Mouse (Mus musculus): ENCODE results near the gene Gaa. TPM values are rescaled to one million over a fixed set of nuclear protein-coding genes. Genes with fewer than 3 reads are reported as not detected.
"Not testable (repeated sequence)": the region's sequence is repeated elsewhere in the genome, so short reads cannot be mapped to it uniquely, and the experiment has no call there.

Gaa gene
- total RNA-seq, 2 experiments from 2014 or later: 323 to 324 TPM

DNA sequence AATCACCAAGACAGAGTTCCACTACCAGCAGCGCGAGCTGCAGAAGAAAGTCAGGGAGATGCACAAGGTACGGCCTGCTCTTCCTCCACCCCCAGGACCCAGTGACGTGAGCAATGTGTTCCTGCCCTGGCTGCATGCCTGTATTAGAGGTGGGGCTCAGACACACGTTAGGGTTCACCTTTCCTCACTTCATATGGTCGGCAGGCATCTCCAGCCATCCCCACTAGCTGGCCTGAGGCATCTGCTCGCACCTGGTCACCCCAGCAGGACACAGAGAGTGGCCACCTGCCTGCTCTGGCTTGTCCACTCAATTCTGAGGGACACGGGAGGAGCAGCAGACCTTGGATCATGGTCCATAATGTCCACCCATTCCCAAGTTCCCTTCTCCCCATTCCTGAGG, 7.7 kb upstream of the Gaa start:
- H3K27ac ChIP-seq: no peak overlapping the region
- no peak for DNase-seq (ENCODE audit: low spot score in 2 of 2)
- no peak for TF ChIP-seq CTCF (conservative IDR thresholded peaks at IDR 0.05)
- no peak overlapping the region for H3K4me3 ChIP-seq

DNA sequence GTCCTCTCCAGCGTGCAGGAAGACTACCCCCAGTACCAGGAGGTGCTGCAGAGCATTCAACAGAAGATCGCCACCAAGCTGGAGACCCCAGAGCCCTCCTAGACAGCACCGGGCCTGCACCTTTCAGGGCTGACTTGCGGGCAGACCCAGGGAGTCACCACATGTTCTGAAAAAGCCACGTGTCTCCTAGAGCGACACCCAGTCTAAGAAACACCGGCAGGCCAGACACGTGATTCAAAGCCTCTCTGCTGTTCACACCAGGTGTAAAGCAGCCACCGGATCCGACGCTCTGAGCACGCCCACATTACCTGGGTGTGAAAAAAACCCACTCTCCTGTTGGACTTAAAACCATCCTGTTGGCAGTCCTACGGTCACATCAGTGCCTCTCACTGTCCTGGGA, 3.3 kb upstream of the Gaa start:
- H3K27ac ChIP-seq: no peak overlapping the region
- DNase-seq (ENCODE audit: low spot score in 2 of 2): no peak
- no peak overlapping the region for H3K4me3 ChIP-seq
- no peak for TF ChIP-seq CTCF (conservative IDR thresholded peaks at IDR 0.05)

DNA sequence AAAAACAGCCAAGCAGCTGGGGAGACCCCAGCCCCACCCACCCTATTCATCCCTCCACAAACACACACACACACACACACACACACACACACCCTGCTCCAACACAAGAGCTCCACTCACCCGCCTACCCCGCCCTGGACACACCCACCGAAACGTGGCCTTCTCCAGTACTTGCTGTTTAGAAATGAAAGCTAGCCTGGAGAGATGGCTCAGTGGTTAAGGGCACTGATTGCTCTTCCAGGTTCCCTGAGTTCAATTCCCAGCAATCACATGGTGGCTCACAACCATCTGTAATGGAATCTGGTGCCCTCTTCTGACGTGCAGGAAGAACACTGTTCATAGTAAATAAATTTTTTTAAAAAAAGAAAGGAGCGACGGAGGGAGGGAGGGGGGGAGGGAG, 1.9 kb upstream of the Gaa start:
- TF ChIP-seq CTCF (conservative IDR thresholded peaks at IDR 0.05): no peak
- DNase-seq (ENCODE audit: low spot score in 2 of 2): no peak
- Histone ChIP-seq H3K4me3 (no peak overlapping the region), H3K27ac (no peak overlapping the region)

DNA sequence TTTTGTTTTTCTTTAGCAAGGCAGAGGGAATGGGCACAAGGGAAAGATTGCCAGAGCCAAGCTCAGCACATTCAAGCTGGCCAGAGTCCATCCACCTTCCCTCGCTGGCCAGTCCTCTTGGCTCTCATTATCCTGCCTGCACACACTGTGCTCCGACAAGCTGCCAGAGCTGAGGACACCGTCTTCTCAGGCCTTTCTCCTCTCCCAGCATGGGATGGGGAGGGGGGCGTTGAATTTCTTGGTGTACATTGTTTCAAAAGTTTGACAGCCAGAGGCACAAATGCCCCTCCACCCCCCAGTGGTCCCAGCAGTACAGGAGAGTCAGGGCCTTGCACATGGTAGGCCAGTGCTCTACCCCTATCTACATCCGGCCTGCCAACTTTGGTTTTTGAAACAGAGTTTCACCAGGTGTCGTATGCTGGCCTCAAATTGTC, 429 bp upstream of the Gaa start:
- peak; percentile 36 to 52 for DNase-seq (ENCODE audit: low spot score in 2 of 2)
- no peak overlapping the region; the same call in 1 of the 2 replicates for H3K4me3 ChIP-seq
- H3K27ac ChIP-seq: peak overlapping the region; percentile 90
- no peak for TF ChIP-seq CTCF (conservative IDR thresholded peaks at IDR 0.05)

DNA sequence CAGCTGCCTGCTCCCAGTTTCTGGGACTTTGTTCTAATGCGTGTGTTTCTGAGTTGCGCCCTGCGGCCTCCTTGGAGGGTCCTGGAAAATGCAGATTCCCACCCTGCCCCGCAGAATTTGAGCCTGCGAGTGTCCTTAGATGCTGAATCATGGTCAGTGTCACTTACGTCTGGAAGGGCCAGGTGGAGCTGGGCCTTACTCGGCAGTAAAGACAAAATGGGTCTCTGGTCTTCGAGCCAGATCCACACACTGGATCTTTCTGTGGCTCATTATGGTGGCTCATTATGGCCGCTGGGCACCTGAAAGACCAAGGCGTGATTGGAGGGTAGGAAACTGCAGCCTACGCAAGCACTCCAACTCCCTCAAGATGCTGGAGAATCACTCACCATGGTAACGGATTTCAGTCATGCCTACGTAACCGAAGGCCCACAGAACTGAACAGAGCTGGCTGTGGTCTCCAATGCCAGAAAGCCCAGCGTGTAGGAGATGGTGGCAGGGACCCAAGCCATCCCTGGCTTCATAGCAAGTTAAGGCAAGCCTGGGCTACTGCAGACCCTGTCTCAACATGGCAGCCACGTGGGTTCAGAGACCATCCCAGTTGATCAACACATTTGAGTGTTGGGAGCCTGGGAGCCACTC, 989 bp downstream of the Gaa start:
- no peak for TF ChIP-seq CTCF (conservative IDR thresholded peaks at IDR 0.05)
- Histone ChIP-seq H3K27ac (peak overlapping the region; percentile 90), H3K4me3 (peak overlapping the region; percentile 81)
- DNase-seq (ENCODE audit: low spot score in 2 of 2): peak; percentile 57 to 88

DNA sequence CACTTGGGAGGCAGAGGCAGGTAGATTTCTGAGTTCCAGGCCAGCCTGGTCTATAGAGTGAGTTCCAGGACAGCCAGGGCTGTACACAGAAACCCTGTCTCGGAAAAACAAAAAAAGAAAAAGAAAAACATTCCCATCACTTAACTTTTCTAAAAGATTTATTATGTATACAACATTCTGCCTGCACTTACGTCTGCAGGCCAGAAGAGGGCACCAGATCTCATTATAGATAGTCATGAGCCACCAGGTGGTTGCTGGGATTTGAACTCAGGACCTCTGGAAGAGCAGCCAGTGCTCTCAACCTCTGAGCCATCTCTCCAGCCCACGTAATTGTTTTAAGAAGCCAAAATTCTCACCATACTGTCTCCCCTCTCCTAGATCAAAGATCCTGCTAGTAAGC, 4.8 kb downstream of the Gaa start:
- H3K4me3 ChIP-seq; H3K27ac ChIP-seq; DNase-seq (ENCODE audit: low spot score in 2 of 2): not testable (repeated sequence)
- peak; percentile 78 for TF ChIP-seq CTCF (conservative IDR thresholded peaks at IDR 0.05)

DNA sequence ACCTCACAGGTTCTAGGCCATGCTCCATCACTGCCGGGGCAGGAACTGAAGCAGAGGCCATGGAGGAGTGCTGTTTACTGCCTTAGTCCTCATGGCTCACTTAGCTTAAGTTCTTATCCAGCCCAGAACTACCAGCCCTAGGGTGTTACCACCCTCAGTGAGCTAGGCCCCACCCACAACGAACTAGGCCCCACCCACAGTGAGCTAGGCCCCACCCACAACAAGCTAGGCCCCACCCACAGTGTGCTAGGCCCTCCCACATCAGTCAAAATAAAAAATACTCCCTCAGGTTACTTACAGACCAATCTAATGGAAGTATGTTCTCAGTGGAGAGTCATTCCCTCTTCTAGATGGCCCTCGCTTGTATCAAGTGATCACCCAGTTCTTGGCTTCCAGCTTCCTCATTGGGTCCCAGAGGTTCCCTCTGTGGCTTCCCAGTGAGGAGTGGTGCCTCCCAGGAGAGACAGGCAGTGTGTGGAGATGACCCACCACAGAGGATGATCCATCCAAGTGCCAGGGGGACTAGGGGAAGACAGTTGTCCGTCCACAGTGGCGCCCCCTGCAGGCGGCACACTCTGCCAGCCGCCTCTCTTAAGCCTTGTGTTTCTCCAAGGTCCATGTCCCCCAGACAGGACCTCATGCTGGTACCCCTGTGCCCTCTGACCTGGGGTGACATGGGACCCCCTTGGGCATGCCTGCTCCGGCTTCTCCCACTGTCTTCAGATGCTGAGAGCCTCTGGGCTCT, 5.7 kb downstream of the Gaa start:
- no peak overlapping the region for H3K27ac ChIP-seq
- DNase-seq (ENCODE audit: low spot score in 2 of 2): no peak
- TF ChIP-seq CTCF (conservative IDR thresholded peaks at IDR 0.05): peak; percentile 68
- H3K4me3 ChIP-seq: no peak overlapping the region

DNA sequence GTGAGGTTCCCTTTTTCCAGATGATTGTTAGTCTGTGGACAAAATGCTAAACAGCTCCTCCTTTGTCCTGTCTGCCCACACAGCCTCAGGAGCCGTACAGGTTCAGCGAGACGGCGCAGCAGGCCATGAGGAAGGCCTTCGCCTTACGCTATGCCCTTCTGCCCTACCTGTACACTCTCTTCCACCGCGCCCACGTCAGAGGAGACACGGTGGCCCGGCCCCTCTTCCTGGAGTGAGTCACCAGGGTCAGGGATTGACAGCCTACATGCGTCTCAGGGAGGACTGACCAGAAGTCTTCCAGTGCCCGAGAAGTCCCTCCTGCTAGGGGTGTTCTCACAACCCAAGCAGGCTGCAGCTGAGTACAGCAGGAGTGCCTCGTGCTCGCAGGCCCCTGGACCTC, 13.3 kb downstream of the Gaa start:
- TF ChIP-seq CTCF (conservative IDR thresholded peaks at IDR 0.05): no peak
- no peak overlapping the region for H3K27ac ChIP-seq

DNA sequence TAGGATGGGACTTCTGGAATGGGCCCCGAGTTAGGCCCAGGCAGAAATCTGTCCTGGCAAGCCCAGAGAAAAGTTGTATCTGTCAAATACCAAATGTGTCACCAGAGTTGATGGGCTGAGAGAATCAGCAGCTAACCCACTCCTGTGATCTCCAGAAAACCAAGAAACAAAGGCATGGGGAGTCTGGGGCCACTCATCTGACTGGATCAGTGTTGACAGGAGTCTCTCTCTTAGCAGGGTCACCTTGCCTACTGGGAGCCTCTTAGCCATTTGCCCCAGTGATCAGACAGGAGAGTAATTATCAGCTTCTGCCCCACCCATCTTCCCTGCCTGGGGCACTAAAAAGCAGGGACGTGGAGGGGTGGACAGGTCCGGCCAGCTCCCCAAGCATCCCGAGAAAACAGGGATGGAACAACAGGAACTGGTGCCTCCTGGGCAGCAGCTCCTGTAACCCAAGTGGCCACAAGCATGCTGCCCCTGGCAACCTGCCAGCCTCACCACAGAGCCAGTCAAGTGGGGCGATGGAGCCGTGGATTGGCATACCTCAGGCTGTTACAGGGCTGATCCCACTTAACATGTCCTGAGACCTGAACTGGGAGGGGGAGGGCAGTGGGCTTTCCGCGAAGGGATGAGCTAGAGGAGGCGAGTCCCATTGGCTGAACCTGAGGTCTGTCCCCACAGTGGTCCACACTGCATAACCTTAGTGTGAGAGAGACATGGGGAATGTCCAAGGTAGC, 18.3 kb downstream of the Gaa start:
- Histone ChIP-seq H3K27ac (no peak overlapping the region), H3K4me3 (no peak overlapping the region)
- no peak for DNase-seq (ENCODE audit: low spot score in 2 of 2)
- no peak for TF ChIP-seq CTCF (conservative IDR thresholded peaks at IDR 0.05)

More for the DNA sequence above, 13.3 kb downstream of the Gaa start:
- no peak overlapping the region for H3K4me3 ChIP-seq
- DNase-seq (ENCODE audit: low spot score in 2 of 2): no peak

DNA sequence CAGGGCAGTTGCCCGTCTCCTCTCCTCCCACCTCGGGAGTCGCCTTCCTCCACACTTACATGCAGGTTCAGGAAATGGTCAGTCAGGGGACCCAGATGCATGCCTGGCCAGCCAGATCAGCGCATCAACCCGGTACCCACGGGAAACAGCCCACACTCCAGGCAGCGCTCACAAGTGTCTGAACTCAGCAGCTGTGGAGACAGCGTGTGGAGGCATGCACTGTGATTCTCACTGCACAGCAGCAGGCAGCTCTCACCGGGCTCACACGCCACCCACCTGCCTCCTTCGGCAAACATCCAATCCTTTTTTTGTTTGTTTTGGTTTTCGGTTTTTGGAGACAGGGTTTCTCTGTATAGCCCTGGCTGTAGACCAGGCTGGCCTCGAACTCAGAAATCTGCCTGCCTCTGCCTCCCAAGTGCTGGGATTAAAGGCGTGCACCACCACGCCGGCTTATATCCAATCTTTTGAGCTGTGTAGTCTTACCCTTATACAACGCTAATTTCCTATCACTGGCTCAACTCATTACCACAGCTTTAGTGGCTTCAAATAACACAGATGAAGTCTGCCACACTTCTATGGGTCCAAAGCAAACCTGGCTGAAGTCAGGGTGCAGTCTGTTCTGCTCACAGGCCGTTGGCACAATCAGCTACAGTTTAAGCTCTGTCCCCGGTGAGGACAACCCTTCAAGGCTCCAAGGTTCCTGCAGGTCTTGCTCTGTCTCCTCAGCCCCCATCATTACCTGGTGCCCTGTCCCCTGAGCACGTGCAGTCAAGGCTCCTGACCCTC, 19.7 kb downstream of the Gaa start:
- DNase-seq (ENCODE audit: low spot score in 2 of 2): no peak
- Histone ChIP-seq H3K27ac (peak overlapping the region; percentile 32; the same call in 1 of the 2 replicates), H3K4me3 (no peak overlapping the region)
- no peak for TF ChIP-seq CTCF (conservative IDR thresholded peaks at IDR 0.05)

DNA sequence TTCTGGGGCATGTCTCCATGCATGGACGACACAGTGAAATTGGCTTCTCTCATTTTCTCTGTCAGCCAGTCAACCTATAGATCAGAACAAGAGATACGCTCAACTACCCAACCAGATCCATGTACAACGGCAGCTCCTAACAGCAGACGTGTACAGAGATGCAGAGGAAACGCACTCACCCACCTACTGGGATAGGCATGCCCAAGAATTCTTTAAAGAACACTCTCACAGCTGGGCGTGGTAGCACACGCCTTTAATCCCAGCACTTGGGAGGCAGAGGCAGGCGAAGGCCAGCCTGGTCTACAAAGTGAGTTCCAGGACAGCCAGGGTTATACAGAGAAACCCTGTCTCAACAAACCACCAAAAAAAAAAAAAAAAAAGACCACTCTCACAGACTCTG, 25.2 kb downstream of the Gaa start:
- H3K4me3 ChIP-seq; H3K27ac ChIP-seq; DNase-seq (ENCODE audit: low spot score in 2 of 2): not testable (repeated sequence)

DNA sequence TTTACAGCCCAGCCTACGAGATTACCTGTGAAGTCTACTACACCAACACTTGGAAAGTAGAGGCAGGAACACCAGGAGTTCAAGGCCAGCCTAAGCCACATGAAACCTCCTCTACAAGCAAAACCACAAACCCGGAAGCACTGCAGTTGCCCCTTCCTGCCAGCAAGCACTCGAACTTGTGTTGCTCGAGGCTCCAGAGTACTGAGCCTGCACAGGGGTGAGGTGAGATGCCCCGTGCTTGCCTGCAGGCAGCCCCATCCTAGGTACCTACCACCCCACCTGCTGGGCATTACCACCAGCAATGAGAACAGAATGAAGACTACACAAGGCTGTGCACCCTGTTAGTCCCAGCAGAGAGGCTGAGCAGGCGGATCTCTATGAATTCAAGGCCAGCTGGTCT, 30.3 kb downstream of the Gaa start:
- Histone ChIP-seq H3K27ac (no peak overlapping the region), H3K4me3 (no peak overlapping the region)
- TF ChIP-seq CTCF (conservative IDR thresholded peaks at IDR 0.05): no peak
- no peak for DNase-seq (ENCODE audit: low spot score in 2 of 2)

DNA sequence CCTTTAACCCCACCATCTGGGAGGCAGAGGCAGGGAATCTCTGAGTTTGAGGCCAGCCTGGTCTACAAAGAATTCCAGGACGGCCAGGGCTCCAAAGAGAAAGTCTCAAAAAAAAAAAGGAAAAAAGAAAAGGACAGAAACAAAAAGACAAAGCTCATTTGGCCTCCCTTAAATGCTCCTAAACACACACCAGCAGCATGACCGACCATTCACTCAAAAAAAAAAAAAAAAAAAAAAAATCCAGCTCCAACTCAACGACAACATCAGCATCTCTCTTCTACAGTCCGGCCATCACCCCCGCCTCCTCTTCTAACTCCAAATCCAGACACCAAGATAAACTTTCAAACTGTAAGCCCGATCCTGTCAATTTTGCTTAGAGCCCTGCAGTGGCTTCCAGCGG, 31.2 kb downstream of the Gaa start:
- DNase-seq (ENCODE audit: low spot score in 2 of 2): no peak
- no peak for TF ChIP-seq CTCF (conservative IDR thresholded peaks at IDR 0.05)
- Histone ChIP-seq H3K4me3 (peak overlapping the region; percentile 86), H3K27ac (peak overlapping the region; percentile 96; the same call in 1 of the 2 replicates)
